Mouse (Mus musculus) ES-E14 (cell line): ENCODE results near the gene Stard3. TPM values are rescaled to one million over a fixed set of nuclear protein-coding genes. Genes with fewer than 3 reads are reported as not detected.

Experiments used
- DNase-seq: peaks from one replicate; pipeline ENCODE4 v3.0.0-alpha.2; 2013; ENCODE audit warnings: low read depth, low spot score
- H3K27ac ChIP-seq: 2 replicates; pipeline ENCODE4 v1.5.1; 2012; ENCODE audit warnings: low read depth, mild to moderate bottlenecking, low read length, moderate library complexity, mixed read lengths; ENCODE audit not compliant: poor library complexity, insufficient read depth, severe bottlenecking
- H3K36me3 ChIP-seq: 2 replicates; pipeline ENCODE4 v1.6.1; 2012; ENCODE audit warnings: mild to moderate bottlenecking, low read length, moderate library complexity, mixed read lengths; ENCODE audit not compliant: control insufficient read depth, poor library complexity, insufficient read depth, severe bottlenecking
- H3K4me1 ChIP-seq, 2 experiments: fragments of 150-350 bp in 1 of 2; sonication (generic) in 1 of 2; 2 replicates each; pipeline ENCODE4 v1.6.1; 2012; ENCODE audit warnings: low read length in 2 of 2, mild to moderate bottlenecking in 1 of 2, mixed read lengths in 1 of 2; ENCODE audit not compliant: control insufficient read depth in 2 of 2, insufficient read depth in 2 of 2, poor library complexity in 1 of 2
- H3K4me3 ChIP-seq, 2 experiments: fragments of 150-350 bp in 1 of 2; sonication (generic) in 1 of 2; 2 replicates each; pipeline ENCODE4 v1.5.1; 2012; ENCODE audit warnings: low read length in 2 of 2, low read depth in 1 of 2, mild to moderate bottlenecking in 1 of 2, mixed read lengths in 1 of 2; ENCODE audit not compliant: insufficient read depth in 1 of 2, poor library complexity in 1 of 2, severe bottlenecking in 1 of 2
- H3K9ac ChIP-seq: 2 replicates; pipeline ENCODE4 v1.6.1; 2012; ENCODE audit warnings: low read depth, mild to moderate bottlenecking, low read length, mixed read lengths; ENCODE audit not compliant: poor library complexity, insufficient read depth, severe bottlenecking
- H3K9me3 ChIP-seq: fragments of 150-350 bp; sonication (generic); 2 replicates; pipeline ENCODE4 v1.6.1; 2012; ENCODE audit warnings: low read depth, mild to moderate bottlenecking, low read length; ENCODE audit not compliant: control insufficient read depth, insufficient read depth
- CHD2 ChIP-seq: IDR thresholded peaks from 2 replicates; pipeline ENCODE4 v1.6.1; 2014; ENCODE audit warnings: mild to moderate bottlenecking, low read depth, low read length, inconsistent platforms
- HCFC1 ChIP-seq: IDR thresholded peaks from 2 replicates; pipeline ENCODE4 v1.6.1; 2012; ENCODE audit warnings: low read length, inconsistent platforms, borderline replicate concordance; ENCODE audit not compliant: insufficient read depth
- MAFK ChIP-seq: IDR thresholded peaks from 2 replicates; pipeline ENCODE4 v1.6.1; 2014; ENCODE audit warnings: mild to moderate bottlenecking, low read depth, low read length, inconsistent platforms; ENCODE audit not compliant: insufficient read depth
- ZC3H11A ChIP-seq: IDR thresholded peaks from 2 replicates; pipeline ENCODE4 v1.6.1; 2012; ENCODE audit warnings: low read depth, mild to moderate bottlenecking, inconsistent platforms, low read length, borderline replicate concordance
- ZNF384 ChIP-seq: IDR thresholded peaks from 2 replicates; pipeline ENCODE4 v1.6.1; 2012; ENCODE audit warnings: low read depth, low read length, inconsistent platforms
- in situ Hi-C, 2 experiments: fragments of 600-800 bp; cut with MboI; formaldehyde crosslinking; loops; one replicate each; pipeline ENCODE4 v1.15.1; 2025; ENCODE audit warnings: low sequenced_read_pairs in 2 of 2, inconsistent platforms in 1 of 2; ENCODE audit not compliant: unreplicated experiment in 2 of 2
- total RNA-seq: library from RNA; depleted of rRNA; stranded (reverse); fragments of 300-350 nt; gene quantifications from 2 replicates; pipeline ENCODE4 v1.2.3, GENCODE M21; 2012

Stard3 gene
- total RNA-seq, 1 experiment, result 40.2 TPM

DNA sequence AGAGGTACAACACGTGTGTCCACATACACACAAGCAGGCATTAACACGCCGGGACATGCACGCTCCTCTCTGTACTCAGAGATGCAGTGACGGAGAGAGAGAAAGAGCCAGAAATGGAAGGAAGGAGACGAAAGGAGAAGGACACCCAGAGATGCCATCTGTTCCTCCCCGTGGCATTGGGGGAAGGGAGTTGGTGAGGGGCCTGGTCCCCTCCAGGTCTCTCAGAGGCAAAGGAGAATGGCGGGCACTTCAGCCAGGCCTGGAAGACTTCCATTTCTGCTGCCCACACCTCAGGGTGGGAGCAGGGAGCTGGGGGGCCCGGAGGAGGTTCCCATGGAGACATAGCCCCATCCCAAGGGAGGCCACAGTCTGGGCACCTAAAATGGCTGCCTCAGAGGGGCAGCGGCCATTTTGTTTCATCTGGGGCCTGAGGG, 24.9 kb upstream of the Stard3 start:
- no peak for TF ChIP-seq CHD2
- no peak for TF ChIP-seq ZNF384
- peak; percentile 76 for TF ChIP-seq ZC3H11A
- no peak for TF ChIP-seq MAFK
- no peak for TF ChIP-seq HCFC1
- no peak overlapping the region for H3K27ac ChIP-seq
- in situ Hi-C loops, result no loop called here

DNA sequence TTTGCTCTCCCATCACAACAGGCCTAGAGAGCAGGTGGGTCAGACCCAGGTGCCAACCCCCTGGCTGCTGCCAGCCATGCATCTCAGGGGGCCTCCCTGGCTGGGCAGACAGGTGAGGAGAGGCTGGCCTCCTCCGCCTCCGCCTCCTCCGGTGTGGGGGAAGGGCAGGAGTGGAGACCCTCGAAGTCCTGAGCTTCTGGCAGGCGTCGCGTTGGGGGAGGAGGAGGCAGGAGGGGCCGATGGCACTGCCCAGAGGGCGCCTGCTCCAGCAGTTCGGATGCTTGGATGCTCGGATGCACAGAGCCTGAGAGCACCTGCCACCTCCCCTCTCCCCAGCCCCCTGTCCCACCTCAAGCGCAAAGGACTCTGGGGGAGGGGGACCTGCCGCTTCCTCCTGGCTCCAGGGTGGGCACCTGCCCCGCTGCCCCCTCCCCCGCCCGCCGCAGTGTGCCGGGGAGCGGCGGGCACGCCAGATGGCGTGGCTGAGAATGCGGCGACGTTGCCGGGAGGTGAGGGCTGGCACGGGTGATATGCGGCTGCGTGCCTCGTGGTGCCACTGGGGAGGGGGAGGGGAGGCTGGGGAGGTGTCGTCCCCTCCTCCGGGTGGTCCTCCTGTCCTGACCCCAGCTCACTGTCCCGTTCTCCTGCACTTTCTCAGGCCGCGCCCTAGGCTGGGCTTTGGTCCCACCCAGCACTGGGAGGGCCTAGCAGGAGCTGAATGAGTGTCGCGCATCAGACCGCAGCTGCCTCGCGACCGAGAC, 24.0 kb upstream of the Stard3 start:
- Histone ChIP-seq H3K4me3 (peak overlapping the region; percentile 54 to 55), H3K9ac (peak overlapping the region; percentile 23), H3K4me1 (peaks cover 0 to 13% of the 10 kb centered on the region in 2 experiments; a peak in 2 of 4 replicates), H3K27ac (no peak overlapping the region), H3K9me3 (no peaks in the 10 kb centered on the region), H3K36me3 (no peaks in the 10 kb centered on the region)
- DNase-seq, result no peak
- no peak for TF ChIP-seq ZNF384
- no peak for TF ChIP-seq HCFC1
- TF ChIP-seq CHD2, result no peak
- TF ChIP-seq ZC3H11A, result no peak
- no peak for TF ChIP-seq MAFK
- in situ Hi-C loops, result no loop called here

More for the DNA sequence above, 24.9 kb upstream of the Stard3 start:
- Histone ChIP-seq H3K9me3 (no peaks in the 10 kb centered on the region), H3K4me3 (no peak overlapping the region), H3K4me1 (peaks cover 0 to 15% of the 10 kb centered on the region in 2 experiments; a peak in 2 of 4 replicates), H3K36me3 (no peaks in the 10 kb centered on the region), H3K9ac (no peak overlapping the region)
- DNase-seq, result no peak

DNA sequence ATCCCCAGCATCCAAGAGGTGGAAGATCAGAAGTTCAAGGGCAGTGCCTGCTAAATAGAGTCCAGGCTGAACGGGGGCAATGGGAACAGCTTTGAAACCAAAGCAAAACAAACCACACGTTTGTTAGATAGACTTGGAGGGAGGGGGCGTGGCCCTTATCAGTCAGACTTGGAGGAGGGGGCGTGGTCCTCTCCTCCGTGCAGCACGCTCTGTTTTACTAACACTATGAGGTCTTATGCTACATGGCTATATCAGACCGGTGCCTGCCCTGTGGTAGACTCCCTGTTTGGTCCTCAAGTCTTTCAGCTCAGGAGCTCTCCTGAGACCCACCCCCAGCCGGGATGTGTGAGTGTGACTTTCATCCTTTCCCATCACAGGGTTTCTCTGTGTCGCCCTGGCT, 22.9 kb upstream of the Stard3 start:
- no peak overlapping the region for H3K4me3 ChIP-seq
- H3K36me3 ChIP-seq, result no peaks in the 10 kb centered on the region
- TF ChIP-seq ZC3H11A (no peak), HCFC1 (no peak), CHD2 (no peak), ZNF384 (no peak), MAFK (no peak)
- no peak overlapping the region for H3K27ac ChIP-seq
- no peak for DNase-seq
- H3K9ac ChIP-seq, result no peak overlapping the region
- H3K9me3 ChIP-seq, result no peaks in the 10 kb centered on the region
- in situ Hi-C loops, result no loop called here
- H3K4me1 ChIP-seq, result peaks cover 0 to 15% of the 10 kb centered on the region in 2 experiments; a peak in 2 of 4 replicates

DNA sequence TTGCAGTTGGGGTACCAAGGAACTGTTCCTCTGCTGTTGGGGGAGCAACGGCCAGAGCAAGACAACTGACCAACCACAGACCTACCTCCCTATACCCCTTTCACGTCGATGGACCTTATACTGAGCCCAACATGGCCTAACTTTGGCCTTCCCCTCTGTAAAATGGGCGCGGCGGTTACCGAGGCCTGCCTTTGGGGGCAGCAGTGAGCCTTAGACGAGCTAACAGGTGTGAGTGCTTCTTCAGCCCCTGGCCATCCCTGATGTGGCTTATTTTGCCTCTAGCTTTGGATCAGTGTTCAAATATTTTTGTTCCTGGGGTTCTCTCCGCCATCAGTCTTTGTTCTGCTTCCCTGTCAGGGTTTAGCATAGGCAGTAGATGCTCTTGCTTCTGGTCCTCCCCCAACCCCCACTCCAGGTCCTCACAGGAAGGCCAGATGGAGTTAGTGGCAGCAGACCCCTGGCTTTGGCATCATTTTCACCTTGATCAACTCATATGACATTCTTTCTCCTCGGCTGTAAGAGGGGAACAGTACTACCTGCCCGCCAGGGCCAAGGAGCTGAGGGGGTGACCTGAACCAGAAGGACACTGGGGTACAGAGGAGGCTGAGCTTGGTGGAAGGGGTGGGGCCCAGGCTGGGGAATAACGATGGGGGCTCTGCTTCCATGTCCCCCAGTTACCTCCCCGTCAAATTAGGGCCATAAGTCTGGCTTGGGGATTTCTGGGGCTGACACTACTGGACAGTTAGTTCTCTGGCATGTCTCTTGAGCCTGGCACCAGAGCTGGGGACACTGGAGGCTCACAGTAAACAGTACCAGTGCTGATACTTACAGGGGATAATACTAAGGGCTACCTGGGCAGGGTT, 21.7 kb upstream of the Stard3 start:
- Histone ChIP-seq H3K9ac (no peak overlapping the region), H3K4me1 (peaks cover 0 to 15% of the 10 kb centered on the region in 2 experiments; a peak in 2 of 4 replicates), H3K27ac (no peak overlapping the region), H3K4me3 (no peak overlapping the region), H3K9me3 (no peaks in the 10 kb centered on the region), H3K36me3 (no peaks in the 10 kb centered on the region)
- in situ Hi-C loops, result no loop called here
- no peak for TF ChIP-seq HCFC1
- no peak for DNase-seq
